Mouse (Mus musculus): ENCODE results near the gene Vtcn1. TPM values are rescaled to one million over a fixed set of nuclear protein-coding genes. Genes with fewer than 3 reads are reported as not detected.

The Vtcn1 gene
- polyA plus RNA-seq, 1 experiment from 2014 or later, result not detected

- no peaks in the 10 kb centered on the region for H3K9me3 ChIP-seq (ENCODE audit: control insufficient read depth, low read length)
- H3K4me3 ChIP-seq (replicated peaks; ENCODE audit: low read length), result no peak overlapping the region
- ATAC-seq, result no peak
- H3K4me1 ChIP-seq (replicated peaks; ENCODE audit: control insufficient read depth, insufficient read depth, low read length), result peaks cover 46% of the 10 kb centered on the region
- WGBS, result 89% methylated on average over 16 of the region's 16 CpGs
- no peak overlapping the region for H3K4me2 ChIP-seq (ENCODE audit: low read length)
- H3K9ac ChIP-seq (replicated peaks; ENCODE audit: low read depth, low read length), result no peak overlapping the region
- H3K36me3 ChIP-seq (ENCODE audit: control insufficient read depth, insufficient read depth), result peaks cover 3% of the 10 kb centered on the region; the same call in 1 of the 2 replicates
- no peak overlapping the region for H3K27ac ChIP-seq (ENCODE audit: low read length)
- no peaks in the 10 kb centered on the region for H3K27me3 ChIP-seq (replicated peaks; ENCODE audit: control insufficient read depth, insufficient read depth, low read length)
Observed at GRCm38 (mm10) chr3:100925176-100925575, 99.9 kb downstream of the Vtcn1 start.

- Histone ChIP-seq H3K4me3 (replicated peaks; ENCODE audit: low read length) (no peak overlapping the region), H3K27ac (ENCODE audit: low read length) (no peak overlapping the region), H3K4me2 (ENCODE audit: low read length) (no peak overlapping the region), H3K9ac (replicated peaks; ENCODE audit: low read depth, low read length) (no peak overlapping the region), H3K36me3 (ENCODE audit: control insufficient read depth, insufficient read depth) (peaks cover 6% of the 10 kb centered on the region), H3K9me3 (ENCODE audit: control insufficient read depth, low read length) (no peaks in the 10 kb centered on the region), H3K27me3 (replicated peaks; ENCODE audit: control insufficient read depth, insufficient read depth, low read length) (no peaks in the 10 kb centered on the region), H3K4me1 (replicated peaks; ENCODE audit: control insufficient read depth, insufficient read depth, low read length) (peaks cover 5% of the 10 kb centered on the region)
- no peak for ATAC-seq
- WGBS, result 96% methylated on average over 23 of the region's 23 CpGs
Observed at GRCm38 (mm10) chr3:100931332-100932076, 106.2 kb downstream of the Vtcn1 start.

- H3K36me3 ChIP-seq (ENCODE audit: control insufficient read depth, insufficient read depth), result peaks cover 6% of the 10 kb centered on the region
- 77% methylated on average over 11 of the region's 11 CpGs for WGBS
- no peak for ATAC-seq
Observed at GRCm38 (mm10) chr3:100932077-100932944, 107.1 kb downstream of the Vtcn1 start.

GRCm38 (mm10) chr3:100935521-100935920, 110.3 kb downstream of the Vtcn1 start:
- Histone ChIP-seq H3K9ac (replicated peaks; ENCODE audit: low read depth, low read length) (no peak overlapping the region), H3K27me3 (replicated peaks; ENCODE audit: control insufficient read depth, insufficient read depth, low read length) (no peaks in the 10 kb centered on the region), H3K4me2 (ENCODE audit: low read length) (no peak overlapping the region), H3K9me3 (ENCODE audit: control insufficient read depth, low read length) (no peaks in the 10 kb centered on the region), H3K27ac (ENCODE audit: low read length) (no peak overlapping the region), H3K36me3 (ENCODE audit: control insufficient read depth, insufficient read depth) (peaks cover 2% of the 10 kb centered on the region), H3K4me3 (replicated peaks; ENCODE audit: low read length) (no peak overlapping the region), H3K4me1 (replicated peaks; ENCODE audit: control insufficient read depth, insufficient read depth, low read length) (no peaks in the 10 kb centered on the region)
- 98% methylated on average over 6 of the region's 6 CpGs for WGBS
- ATAC-seq, result no peak

More at GRCm38 (mm10) chr3:100932077-100932944, 107.1 kb downstream of the Vtcn1 start:
- no peaks in the 10 kb centered on the region for H3K27me3 ChIP-seq (replicated peaks; ENCODE audit: control insufficient read depth, insufficient read depth, low read length)
- H3K4me2 ChIP-seq (ENCODE audit: low read length), result no peak overlapping the region
- no peaks in the 10 kb centered on the region for H3K4me1 ChIP-seq (replicated peaks; ENCODE audit: control insufficient read depth, insufficient read depth, low read length)
- no peak overlapping the region for H3K27ac ChIP-seq (ENCODE audit: low read length)
- H3K4me3 ChIP-seq (replicated peaks; ENCODE audit: low read length), result no peak overlapping the region
- H3K9me3 ChIP-seq (ENCODE audit: control insufficient read depth, low read length), result no peaks in the 10 kb centered on the region
- H3K9ac ChIP-seq (replicated peaks; ENCODE audit: low read depth, low read length), result no peak overlapping the region

GRCm38 (mm10) chr3:100936201-100936600, 110.9 kb downstream of the Vtcn1 start:
- no peak overlapping the region for H3K4me3 ChIP-seq (replicated peaks; ENCODE audit: low read length)
- H3K4me2 ChIP-seq (ENCODE audit: low read length), result no peak overlapping the region
- WGBS, result 93% methylated on average over 6 of the region's 6 CpGs
- H3K4me1 ChIP-seq (replicated peaks; ENCODE audit: control insufficient read depth, insufficient read depth, low read length), result no peaks in the 10 kb centered on the region
- H3K27me3 ChIP-seq (replicated peaks; ENCODE audit: control insufficient read depth, insufficient read depth, low read length), result no peaks in the 10 kb centered on the region
- H3K9me3 ChIP-seq (ENCODE audit: control insufficient read depth, low read length), result no peaks in the 10 kb centered on the region
- H3K36me3 ChIP-seq (ENCODE audit: control insufficient read depth, insufficient read depth), result peaks cover 2% of the 10 kb centered on the region
- H3K27ac ChIP-seq (ENCODE audit: low read length), result no peak overlapping the region
- ATAC-seq, result no peak
- no peak overlapping the region for H3K9ac ChIP-seq (replicated peaks; ENCODE audit: low read depth, low read length)

GRCm38 (mm10) chr3:100938211-100938610, 113.0 kb downstream of the Vtcn1 start:
- H3K36me3 ChIP-seq (ENCODE audit: control insufficient read depth, insufficient read depth), result no peaks in the 10 kb centered on the region; the same call in 1 of the 2 replicates
- H3K9me3 ChIP-seq (ENCODE audit: control insufficient read depth, low read length), result no peaks in the 10 kb centered on the region
- H3K4me2 ChIP-seq (ENCODE audit: low read length), result no peak overlapping the region
- no peak overlapping the region for H3K4me3 ChIP-seq (replicated peaks; ENCODE audit: low read length)
- H3K9ac ChIP-seq (replicated peaks; ENCODE audit: low read depth, low read length), result no peak overlapping the region
- no peaks in the 10 kb centered on the region for H3K4me1 ChIP-seq (replicated peaks; ENCODE audit: control insufficient read depth, insufficient read depth, low read length)
- WGBS, result 95% methylated on average over 4 of the region's 4 CpGs
- H3K27me3 ChIP-seq (replicated peaks; ENCODE audit: control insufficient read depth, insufficient read depth, low read length), result no peaks in the 10 kb centered on the region
- no peak for ATAC-seq
- no peak overlapping the region for H3K27ac ChIP-seq (ENCODE audit: low read length)

- WGBS, result 95% methylated on average over 4 of the region's 4 CpGs
- no peaks in the 10 kb centered on the region for H3K27me3 ChIP-seq (replicated peaks; ENCODE audit: control insufficient read depth, insufficient read depth, low read length)
Observed at GRCm38 (mm10) chr3:100940496-100941037, 115.3 kb downstream of the Vtcn1 start.

More at GRCm38 (mm10) chr3:100940496-100941037, 115.3 kb downstream of the Vtcn1 start:
- no peak overlapping the region for H3K27ac ChIP-seq (ENCODE audit: low read length)
- no peaks in the 10 kb centered on the region for H3K4me1 ChIP-seq (replicated peaks; ENCODE audit: control insufficient read depth, insufficient read depth, low read length)
- no peaks in the 10 kb centered on the region for H3K36me3 ChIP-seq (ENCODE audit: control insufficient read depth, insufficient read depth)
- H3K9ac ChIP-seq (replicated peaks; ENCODE audit: low read depth, low read length), result no peak overlapping the region
- no peaks in the 10 kb centered on the region for H3K9me3 ChIP-seq (ENCODE audit: control insufficient read depth, low read length)
- ATAC-seq, result no peak
- no peak overlapping the region for H3K4me3 ChIP-seq (replicated peaks; ENCODE audit: low read length)
- no peak overlapping the region for H3K4me2 ChIP-seq (ENCODE audit: low read length)

Measured in forebrain, embryonic 16.5 days (tissue).